Mouse (Mus musculus) limb, embryonic 11.5 days (tissue): ENCODE results near the gene Aaed1. TPM values are rescaled to one million over a fixed set of nuclear protein-coding genes. Genes with fewer than 3 reads are reported as not detected.

ENCODE experiments used
- ATAC-seq: fragments of 200-750 bp; cut with Nextera tagmentation; 2 replicates; pipeline ENCODE4 v1.8.0; 2017; ENCODE audit warnings: low read depth; ENCODE audit not compliant: insufficient number of reproducible peaks, low FRiP score, low TSS enrichment
- DNase-seq: peaks from one replicate; pipeline ENCODE4 v3.0.0-alpha.2; 2015; ENCODE audit warnings: low spot score
- H3K27ac ChIP-seq: fragments of 300-500 bp; sonication (generic); replicated peaks from 2 replicates; pipeline ENCODE4 v1.5.1; 2014; ENCODE audit warnings: low read depth, mild to moderate bottlenecking, low read length
- H3K27me3 ChIP-seq: fragments of 300-500 bp; sonication (generic); 2 replicates; pipeline ENCODE4 v1.6.1; 2014; ENCODE audit warnings: mild to moderate bottlenecking, low read length, mixed read lengths; ENCODE audit not compliant: control insufficient read depth, insufficient read depth
- H3K36me3 ChIP-seq: fragments of 300-500 bp; sonication (generic); 2 replicates; pipeline ENCODE4 v1.6.1; 2014; ENCODE audit warnings: mild to moderate bottlenecking, low read length, moderate library complexity, mixed read lengths; ENCODE audit not compliant: control insufficient read depth, insufficient read depth
- H3K4me1 ChIP-seq: fragments of 300-500 bp; sonication (generic); 2 replicates; pipeline ENCODE4 v1.6.1; 2014; ENCODE audit warnings: low read length, mixed read lengths; ENCODE audit not compliant: control insufficient read depth, insufficient read depth
- H3K4me2 ChIP-seq: fragments of 300-500 bp; sonication (generic); 2 replicates; pipeline ENCODE4 v1.6.1; 2014; ENCODE audit warnings: low read depth, mild to moderate bottlenecking, moderate library complexity; ENCODE audit not compliant: severe bottlenecking
- H3K4me3 ChIP-seq: fragments of 300-500 bp; sonication (generic); 2 replicates; pipeline ENCODE4 v1.5.1; 2014; ENCODE audit warnings: low read depth, low read length
- H3K9ac ChIP-seq: fragments of 300-500 bp; sonication (generic); 2 replicates; pipeline ENCODE4 v1.6.1; 2014; ENCODE audit warnings: mild to moderate bottlenecking, low read length
- H3K9me3 ChIP-seq: fragments of 300-500 bp; sonication (generic); 2 replicates; pipeline ENCODE4 v1.6.1; 2016; ENCODE audit warnings: low read length; ENCODE audit not compliant: control insufficient read depth
- WGBS: fragments of 180-500 bp; shearing (Covaris S2); extraction: QIAGEN DNeasy Blood & Tissue Kit; methylation state at CpG from one replicate; pipeline ENCODE4 v1.1.7; 2014; 5-methylcytosine and 5-hydroxymethylcytosine counted together
- polyA plus RNA-seq: library from polyadenylated mRNA; unstranded; fragments of >200 nt; fragmentation: Nextera tagmentation; extraction: Ambion mirVana; gene quantifications from 2 replicates; pipeline ENCODE4 v1.2.1, GENCODE M21; 2014

The Aaed1 gene
- polyA plus RNA-seq, 1 experiment from 2014 or later: 33.1 TPM

DNA sequence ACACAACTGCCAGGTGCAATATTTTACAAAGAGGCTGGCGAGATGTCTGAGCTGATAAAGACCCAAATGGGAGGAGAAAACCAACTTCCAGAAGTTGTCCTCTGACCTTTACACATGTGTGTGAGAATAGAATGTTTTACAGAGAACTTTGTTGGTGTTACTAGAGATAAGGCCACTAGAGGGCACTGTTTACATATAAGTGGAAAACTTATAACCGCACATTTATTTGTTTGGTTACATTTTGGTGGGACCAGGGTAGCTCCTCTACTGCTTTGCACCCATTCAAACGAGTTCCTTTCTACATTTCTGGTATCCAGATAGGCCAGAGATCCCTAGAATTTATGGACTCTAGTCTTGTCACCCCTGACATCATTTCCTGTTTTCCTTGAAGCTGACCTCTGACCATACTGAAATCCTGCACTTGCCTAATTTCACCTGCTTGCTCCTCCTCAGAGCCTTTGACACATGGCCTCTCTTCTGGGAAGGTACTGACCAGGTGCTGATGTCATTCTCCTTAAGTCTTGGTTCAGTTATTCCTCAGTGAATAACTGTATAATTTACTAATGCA is 3.1 kb upstream of the Aaed1 start:
- Histone ChIP-seq H3K4me3 (no peak overlapping the region), H3K27ac (no peak overlapping the region), H3K9me3 (no peaks in the 10 kb centered on the region), H3K4me2 (no peak overlapping the region), H3K4me1 (no peaks in the 10 kb centered on the region), H3K27me3 (no peaks in the 10 kb centered on the region), H3K9ac (no peak overlapping the region), H3K36me3 (no peaks in the 10 kb centered on the region)
- no peak for ATAC-seq
- WGBS: 2% methylated on average over 3 of the region's 3 CpGs
- no peak for DNase-seq

DNA sequence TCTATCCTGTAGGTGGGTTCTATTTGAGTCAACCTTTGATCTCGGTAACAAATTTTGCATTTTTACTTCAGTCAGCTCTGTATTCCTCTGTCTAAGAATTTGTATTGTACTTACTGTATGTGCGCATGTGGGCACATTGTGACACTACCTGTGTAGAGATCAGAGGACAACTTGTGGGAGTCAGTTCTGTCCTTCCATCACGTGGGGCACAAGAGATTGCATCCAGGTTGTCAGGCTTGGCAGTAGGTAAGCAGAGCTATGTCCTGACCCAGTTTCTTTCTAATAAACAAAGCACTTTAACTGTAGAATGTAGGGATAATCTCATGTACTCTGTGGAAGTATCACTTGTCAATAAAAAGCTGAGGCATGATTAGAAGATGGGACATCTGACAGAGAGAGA is 1.5 kb upstream of the Aaed1 start:
- WGBS: 71% methylated on average over 3 of the region's 3 CpGs
- no peaks in the 10 kb centered on the region for H3K27me3 ChIP-seq
- no peak overlapping the region for H3K9ac ChIP-seq
- no peak overlapping the region for H3K4me3 ChIP-seq
- no peaks in the 10 kb centered on the region for H3K36me3 ChIP-seq
- H3K9me3 ChIP-seq: no peaks in the 10 kb centered on the region
- ATAC-seq (no peak), DNase-seq (no peak)
- H3K4me2 ChIP-seq: no peak overlapping the region
- no peak overlapping the region for H3K27ac ChIP-seq
- H3K4me1 ChIP-seq: no peaks in the 10 kb centered on the region

DNA sequence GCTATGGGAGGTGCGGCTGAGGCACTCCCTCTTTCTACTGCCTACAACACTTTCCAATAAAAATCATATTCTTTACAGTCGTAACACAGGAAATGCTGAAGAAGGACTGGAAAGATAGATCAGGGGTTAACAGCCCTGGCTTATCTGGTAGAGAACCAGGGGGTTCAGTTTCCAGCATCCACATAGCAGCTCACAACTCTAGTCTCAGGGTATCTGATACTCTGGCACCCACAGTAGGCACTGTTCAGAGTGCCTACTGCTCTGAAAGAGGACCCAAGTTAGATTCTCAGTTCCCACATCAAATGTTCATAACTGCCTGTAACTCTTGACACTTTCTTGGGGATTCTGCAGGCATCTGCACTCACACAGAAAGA is 393 bp upstream of the Aaed1 start:
- Histone ChIP-seq H3K27ac (no peak overlapping the region), H3K4me3 (peak overlapping the region; percentile 70), H3K27me3 (no peaks in the 10 kb centered on the region), H3K9me3 (no peaks in the 10 kb centered on the region), H3K9ac (peak overlapping the region; percentile 12; the same call in 1 of the 2 replicates), H3K36me3 (no peaks in the 10 kb centered on the region; the same call in 1 of the 2 replicates), H3K4me2 (peak overlapping the region; percentile 50; the same call in 1 of the 2 replicates), H3K4me1 (no peaks in the 10 kb centered on the region)
- ATAC-seq: peak; percentile 56
- 3% methylated on average over 2 of the region's 2 CpGs for WGBS
- DNase-seq: no peak

DNA sequence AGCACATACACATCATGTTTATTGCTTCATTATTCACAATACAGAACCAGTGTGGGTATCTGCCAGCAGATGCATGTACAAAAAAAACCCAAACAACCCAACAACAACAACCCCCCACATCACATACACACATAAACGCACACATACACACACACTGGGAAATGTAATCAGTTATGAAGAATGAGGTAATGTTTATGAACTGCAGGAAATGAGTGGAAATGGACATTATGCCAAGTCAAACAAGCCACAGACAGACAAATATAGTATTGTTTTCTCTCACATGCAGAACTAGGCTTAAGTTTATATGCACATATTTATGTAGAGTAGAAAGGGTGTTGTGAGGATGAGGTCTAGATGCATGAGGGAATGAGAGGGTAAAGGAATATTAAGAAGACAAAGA is 1.2 kb downstream of the Aaed1 start:
- ATAC-seq (no peak), DNase-seq (no peak)
- no peak overlapping the region for H3K4me3 ChIP-seq
- no peaks in the 10 kb centered on the region for H3K4me1 ChIP-seq
- H3K9me3 ChIP-seq: no peaks in the 10 kb centered on the region
- H3K9ac ChIP-seq: no peak overlapping the region
- H3K27ac ChIP-seq: no peak overlapping the region
- peaks cover 5% of the 10 kb centered on the region for H3K36me3 ChIP-seq
- H3K27me3 ChIP-seq: no peaks in the 10 kb centered on the region
- peak overlapping the region; percentile 50; the same call in 1 of the 2 replicates for H3K4me2 ChIP-seq
- 93% methylated on average over 1 of the region's 1 CpGs for whole genome bisulfite sequencing

DNA sequence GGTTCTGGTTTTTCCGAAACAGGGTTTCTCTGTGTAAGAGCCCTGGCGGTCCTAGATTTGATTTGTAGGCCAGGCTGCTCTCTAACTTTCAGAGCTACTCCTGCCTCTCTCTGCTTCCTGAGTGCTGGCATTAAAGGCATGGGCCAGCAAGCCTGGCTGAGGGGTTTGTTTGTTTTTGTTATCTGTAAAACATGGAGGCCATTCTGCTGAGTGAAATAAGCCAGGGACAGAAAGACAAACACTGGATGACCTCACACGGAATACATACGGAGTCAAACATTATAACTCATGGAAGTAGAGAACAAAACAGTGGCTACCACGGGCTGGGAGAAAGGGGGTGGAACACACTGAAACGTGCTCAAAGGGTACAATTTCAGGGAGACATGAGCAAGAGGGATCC is 1.9 kb downstream of the Aaed1 start:
- DNase-seq (no peak), ATAC-seq (no peak)
- no peak overlapping the region for H3K9ac ChIP-seq
- no peak overlapping the region for H3K4me3 ChIP-seq
- 77% methylated on average over 6 of the region's 6 CpGs for WGBS
- H3K36me3 ChIP-seq: peaks cover 5% of the 10 kb centered on the region
- H3K4me1 ChIP-seq: no peaks in the 10 kb centered on the region
- no peaks in the 10 kb centered on the region for H3K9me3 ChIP-seq
- no peak overlapping the region for H3K27ac ChIP-seq
- H3K4me2 ChIP-seq: no peak overlapping the region
- no peaks in the 10 kb centered on the region for H3K27me3 ChIP-seq

DNA sequence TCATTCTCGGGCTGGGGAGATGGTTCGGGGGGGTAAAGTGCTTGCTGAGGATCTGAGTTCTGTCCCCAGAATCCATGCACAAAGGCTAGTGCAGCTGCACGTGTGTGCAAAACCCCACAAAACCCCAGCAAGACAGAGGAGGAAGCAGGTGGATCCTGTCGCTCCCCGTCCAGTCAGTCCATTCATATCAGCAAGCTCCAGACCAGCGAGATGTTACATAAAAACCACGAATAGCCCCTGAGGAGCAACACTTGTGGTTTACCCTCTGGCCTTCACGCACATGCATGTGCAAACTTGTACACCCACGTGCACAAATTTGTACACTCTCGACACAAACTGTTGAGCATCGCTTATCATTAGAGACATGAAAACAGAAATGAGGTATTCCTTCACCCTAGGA is 2.7 kb downstream of the Aaed1 start:
- no peak for ATAC-seq
- no peak for DNase-seq
- H3K9me3 ChIP-seq: no peaks in the 10 kb centered on the region
- no peak overlapping the region for H3K4me3 ChIP-seq
- no peak overlapping the region for H3K4me2 ChIP-seq
- no peak overlapping the region for H3K27ac ChIP-seq
- no peaks in the 10 kb centered on the region for H3K27me3 ChIP-seq
- H3K36me3 ChIP-seq: peaks cover 5% of the 10 kb centered on the region
- no peaks in the 10 kb centered on the region for H3K4me1 ChIP-seq
- no peak overlapping the region for H3K9ac ChIP-seq
- WGBS: 83% methylated on average over 11 of the region's 11 CpGs

DNA sequence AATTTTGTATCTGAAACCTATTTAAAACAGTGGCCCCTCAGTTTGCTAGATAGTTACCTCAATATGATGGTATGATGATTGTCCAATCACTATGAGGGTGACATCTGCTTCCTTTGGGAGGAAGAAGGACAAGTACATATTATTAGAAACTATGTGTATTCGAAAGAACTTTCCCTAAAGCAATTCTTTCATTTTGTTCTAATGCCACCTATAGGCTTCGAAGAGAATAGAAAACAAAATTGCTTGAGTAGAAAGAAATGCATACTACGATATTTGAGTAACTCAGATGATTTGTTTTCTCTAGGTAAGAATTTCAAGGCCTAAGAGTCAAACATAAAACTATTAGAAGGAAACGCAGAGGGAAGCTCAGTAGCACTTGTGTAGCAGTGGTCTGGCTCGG is 3.5 kb downstream of the Aaed1 start:
- Histone ChIP-seq H3K4me2 (no peak overlapping the region), H3K9me3 (no peaks in the 10 kb centered on the region), H3K4me3 (no peak overlapping the region), H3K27me3 (no peaks in the 10 kb centered on the region), H3K27ac (no peak overlapping the region), H3K9ac (no peak overlapping the region), H3K36me3 (peaks cover 5% of the 10 kb centered on the region), H3K4me1 (no peaks in the 10 kb centered on the region)
- WGBS: 73% methylated on average over 5 of the region's 5 CpGs
- DNase-seq (no peak), ATAC-seq (no peak)

DNA sequence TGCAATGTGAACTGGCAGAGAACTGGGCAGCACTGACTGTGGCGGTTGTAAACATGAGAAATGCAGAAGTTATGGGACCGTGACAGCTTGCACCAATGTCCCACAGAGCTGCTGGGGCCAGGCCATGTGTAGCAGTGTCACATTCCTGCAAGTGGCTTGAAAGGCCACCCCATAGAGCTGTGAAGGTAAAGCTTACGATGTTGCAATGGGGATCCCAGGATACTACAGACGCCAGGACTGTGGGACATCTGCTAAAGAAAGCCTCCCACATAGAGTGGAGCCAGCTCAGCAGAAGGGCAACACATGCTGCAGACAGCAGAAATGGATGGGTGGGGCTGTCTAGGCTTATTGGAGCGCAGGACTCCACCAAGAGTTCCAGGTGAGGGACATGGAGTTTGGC is 5.0 kb downstream of the Aaed1 start:
- H3K27me3 ChIP-seq: no peaks in the 10 kb centered on the region
- ATAC-seq: no peak
- 84% methylated on average over 5 of the region's 5 CpGs for WGBS
- no peak overlapping the region for H3K27ac ChIP-seq
- H3K4me3 ChIP-seq: no peak overlapping the region
- H3K36me3 ChIP-seq: peaks cover 5% of the 10 kb centered on the region
- H3K4me1 ChIP-seq: no peaks in the 10 kb centered on the region
- H3K9me3 ChIP-seq: no peaks in the 10 kb centered on the region
- H3K9ac ChIP-seq: no peak overlapping the region
- no peak overlapping the region for H3K4me2 ChIP-seq
- DNase-seq: no peak

DNA sequence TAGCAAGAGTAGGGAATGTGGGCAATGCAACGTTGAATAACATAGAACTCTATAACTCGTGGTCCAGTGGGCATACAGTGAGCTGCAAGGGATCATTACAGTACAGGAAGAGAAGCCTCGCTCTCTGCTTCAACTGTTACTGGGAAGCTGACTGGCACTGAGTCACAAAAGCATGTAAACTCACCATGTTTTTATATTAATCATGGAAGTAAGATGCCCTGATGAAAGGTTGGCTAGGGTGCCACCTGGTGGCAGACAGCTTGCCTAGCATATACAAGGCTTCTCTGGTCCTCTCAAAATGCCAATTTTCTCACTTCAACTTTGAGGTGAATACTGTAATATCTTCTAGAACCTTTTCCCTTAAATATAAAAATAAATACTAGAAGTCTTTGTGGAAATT is 6.4 kb downstream of the Aaed1 start:
- DNase-seq: peak; percentile 71
- Histone ChIP-seq H3K4me2 (no peak overlapping the region), H3K9ac (no peak overlapping the region), H3K4me1 (no peaks in the 10 kb centered on the region), H3K36me3 (peaks cover 5% of the 10 kb centered on the region), H3K9me3 (no peaks in the 10 kb centered on the region), H3K27me3 (no peaks in the 10 kb centered on the region), H3K4me3 (no peak overlapping the region), H3K27ac (no peak overlapping the region)
- ATAC-seq: no peak
- 76% methylated on average over 3 of the region's 3 CpGs for WGBS
